Comparison of ENCODE assay signal across 8 mouse cellular contexts in the genomic region with DNA sequence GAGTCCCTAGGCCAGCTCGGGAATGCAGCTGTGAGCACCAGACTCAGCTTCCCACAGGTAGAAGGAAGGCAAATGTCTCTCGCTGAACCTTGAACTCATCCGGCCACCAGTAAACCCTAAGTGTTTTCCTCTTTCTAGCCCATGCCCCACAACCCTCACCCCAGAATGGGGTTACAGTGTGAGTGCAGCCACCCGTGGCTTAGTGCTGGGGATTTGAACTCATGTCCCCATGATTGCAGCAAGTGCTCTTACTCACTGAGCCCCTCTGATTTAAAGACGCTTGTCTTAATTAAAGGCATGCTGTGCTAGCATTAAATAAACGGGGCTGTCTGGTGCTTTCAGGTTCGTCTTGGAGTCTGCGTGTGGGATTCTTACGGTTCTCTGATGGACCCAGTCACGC. TPM values are rescaled to one million over a fixed set of nuclear protein-coding genes. Genes with fewer than 3 reads are reported as not detected.
A peak's percentile ranks its signal among the peaks of the same experiment; 100 is the strongest.
DNase-seq lines count a peak whose midpoint lies in the region; ATAC-seq and TF ChIP-seq lines count a peak whose summit lies in the region.

No protein-coding gene starts in this region.

- TF ChIP-seq CTCF in intestine, postnatal 0 days (IDR thresholded peaks at IDR 0.05; ENCODE audit: low read depth) = no peak

- ATAC-seq in liver, embryonic 11.5 days (replicated peaks; ENCODE audit: low FRiP score) = no peak
- no peak for ATAC-seq in intestine, postnatal 0 days
- ATAC-seq in neural tube, embryonic 12.5 days (ENCODE audit: low FRiP score, low read depth) = peak; percentile 6; the same call in 1 of the 2 replicates

- peaks cover 22% of the 10 kb centered on the region for H3K27me3 ChIP-seq in liver, embryonic 11.5 days (replicated peaks; ENCODE audit: control insufficient read depth, insufficient read depth, low read length)
- H3K27me3 ChIP-seq in forebrain, embryonic 10.5 days (ENCODE audit: poor library complexity, severe bottlenecking) = peaks cover 40% of the 10 kb centered on the region
- H3K27me3 ChIP-seq in intestine, postnatal 0 days (replicated peaks; ENCODE audit: control insufficient read depth, insufficient read depth, low read length) = no peaks in the 10 kb centered on the region
- H3K27me3 ChIP-seq in neural tube, embryonic 12.5 days (replicated peaks) = 0 out of 2 replicates have a peak, but pooled peaks cover 12% of the 10 kb centered on the region

- intact Hi-C loops in left cerebral cortex, postnatal 25 days (cut with DNase I) = loop anchor here (1.0 kb wide), 1 partner anchor 94 kb away; no protein-coding TSS in a partner anchor

- no peak overlapping the region; the same call in 1 of the 2 replicates for H3K9ac ChIP-seq in liver, embryonic 11.5 days (ENCODE audit: low read depth, low read length)
- H3K9ac ChIP-seq in intestine, postnatal 0 days (ENCODE audit: low read depth, low read length) = no peak overlapping the region
- H3K9ac ChIP-seq in neural tube, embryonic 12.5 days = no peak overlapping the region

- peak overlapping the region; percentile 62 for H3K4me2 ChIP-seq in liver, embryonic 11.5 days
- H3K4me2 ChIP-seq in intestine, postnatal 0 days (replicated peaks; ENCODE audit: low read depth) = peak overlapping the region; percentile 57
- peak overlapping the region; percentile 46 for H3K4me2 ChIP-seq in neural tube, embryonic 12.5 days (replicated peaks)

- no peak overlapping the region for H3K4me3 ChIP-seq in liver, embryonic 11.5 days (ENCODE audit: low read depth, low read length)
- peak overlapping the region; percentile 43 for H3K4me3 ChIP-seq in forebrain, embryonic 10.5 days
- H3K4me3 ChIP-seq in intestine, postnatal 0 days (ENCODE audit: low read depth, low read length) = no peak overlapping the region
- no peak overlapping the region for H3K4me3 ChIP-seq in neural tube, embryonic 12.5 days

- H3K9me3 ChIP-seq in liver, embryonic 11.5 days (ENCODE audit: control insufficient read depth, low read length) = no peaks in the 10 kb centered on the region
- H3K9me3 ChIP-seq in forebrain, embryonic 10.5 days = no peaks in the 10 kb centered on the region
- H3K9me3 ChIP-seq in intestine, postnatal 0 days (ENCODE audit: control insufficient read depth) = no peaks in the 10 kb centered on the region
- H3K9me3 ChIP-seq in neural tube, embryonic 12.5 days = no peaks in the 10 kb centered on the region

- H3K36me3 ChIP-seq in liver, embryonic 11.5 days (ENCODE audit: control insufficient read depth, insufficient read depth, low read length) = no peaks in the 10 kb centered on the region
- no peaks in the 10 kb centered on the region for H3K36me3 ChIP-seq in forebrain, embryonic 10.5 days (replicated peaks)
- H3K36me3 ChIP-seq in intestine, postnatal 0 days (ENCODE audit: control insufficient read depth, insufficient read depth) = no peaks in the 10 kb centered on the region
- H3K36me3 ChIP-seq in neural tube, embryonic 12.5 days = no peaks in the 10 kb centered on the region

- no peak for DNase-seq in liver, embryonic 11.5 days (ENCODE audit: low spot score)
- DNase-seq in liver = no peak
- DNase-seq in forebrain, embryonic 10.5 days (ENCODE audit: extremely low spot score, low spot score) = peak; percentile 30
- DNase-seq in spleen, postnatal 14 days (ENCODE audit: low spot score in 2 of 2) = no peak
- DNase-seq in thymus, postnatal 14 days = no peak
- DNase-seq in left cerebral cortex, postnatal 25 days (ENCODE audit: low spot score in 2 of 2) = no peak

- H3K27ac ChIP-seq in liver, embryonic 11.5 days (ENCODE audit: low read depth, low read length) = no peak overlapping the region
- peak overlapping the region; percentile 94 for H3K27ac ChIP-seq in forebrain, embryonic 10.5 days
- H3K27ac ChIP-seq in intestine, postnatal 0 days (ENCODE audit: low read depth, low read length) = no peak overlapping the region
- H3K27ac ChIP-seq in neural tube, embryonic 12.5 days = peak overlapping the region; percentile 68; the same call in 1 of the 2 replicates

- WGBS in liver, embryonic 11.5 days = 22% methylated on average over 10 of the region's 10 CpGs
- 26% methylated on average over 10 of the region's 10 CpGs for WGBS in forebrain, embryonic 10.5 days
- 46% methylated on average over 10 of the region's 10 CpGs for WGBS in intestine, postnatal 0 days
- WGBS in neural tube, embryonic 12.5 days = 32% methylated on average over 10 of the region's 10 CpGs

- H3K4me1 ChIP-seq in liver, embryonic 11.5 days (replicated peaks; ENCODE audit: control insufficient read depth, insufficient read depth, low read length) = peaks cover 17% of the 10 kb centered on the region
- peaks cover 61% of the 10 kb centered on the region for H3K4me1 ChIP-seq in forebrain, embryonic 10.5 days
- H3K4me1 ChIP-seq in intestine, postnatal 0 days (replicated peaks; ENCODE audit: control insufficient read depth, insufficient read depth, low read length) = 0 out of 2 replicates have a peak, but pooled peaks cover 13% of the 10 kb centered on the region
- peaks cover 43% of the 10 kb centered on the region for H3K4me1 ChIP-seq in neural tube, embryonic 12.5 days

RNA-seq across cellular contexts. Expression of gene Tmc5, which starts 2.5 kb away (rescaled TPM):
- polyA plus RNA-seq in liver, embryonic 11.5 days (2014; fragmentation: Nextera tagmentation; extraction: Ambion mirVana) = not detected in 2 replicates
- polyA plus RNA-seq in forebrain, embryonic 10.5 days (2016; fragmentation: Nextera tagmentation; extraction: Ambion mirVana) = 0.05 and 0.11 TPM in 2 replicates
- polyA plus RNA-seq in intestine, postnatal 0 days (2015; fragmentation: Nextera tagmentation; extraction: Ambion mirVana) = 48.1 and 49.0 TPM in 2 replicates
- polyA plus RNA-seq in neural tube, embryonic 12.5 days (2016; fragmentation: Nextera tagmentation; extraction: Ambion mirVana) = 0.10 and 0.25 TPM in 2 replicates
- under 1 TPM; 0.27 to 0.37 TPM for total RNA-seq in left cerebral cortex, postnatal 25 days (2021)

RNA-seq across cellular contexts. Expression of gene Tmc7, which starts 10.1 kb away (rescaled TPM):
- 0.89 and 1.3 TPM in 2 replicates for polyA plus RNA-seq in liver, embryonic 11.5 days (2014; fragmentation: Nextera tagmentation; extraction: Ambion mirVana)
- 6.6 and 7.1 TPM in 2 replicates for polyA plus RNA-seq in forebrain, embryonic 10.5 days (2016; fragmentation: Nextera tagmentation; extraction: Ambion mirVana)
- polyA plus RNA-seq in intestine, postnatal 0 days (2015; fragmentation: Nextera tagmentation; extraction: Ambion mirVana) = 1.4 and 1.5 TPM in 2 replicates
- polyA plus RNA-seq in neural tube, embryonic 12.5 days (2016; fragmentation: Nextera tagmentation; extraction: Ambion mirVana) = 8.4 and 9.4 TPM in 2 replicates
- 10 to 100 TPM; 13.3 to 21.4 TPM for total RNA-seq in left cerebral cortex, postnatal 25 days (2021)

Comparison
In these comparisons a context has a peak if more than half of its experiments do, and no peak if none do; other contexts are left out.
1. H3K27ac ChIP-seq: peak in forebrain, embryonic 10.5 days (single experiment) and neural tube, embryonic 12.5 days (single experiment); none in liver, embryonic 11.5 days (single experiment) and intestine, postnatal 0 days (single experiment).
2. RNA of gene Tmc5, which starts 2.5 kb away (polyA plus RNA-seq): 48.1 to 49.0 TPM in intestine, postnatal 0 days; 0.10 to 0.25 TPM in neural tube, embryonic 12.5 days, 0.05 to 0.11 TPM in forebrain, embryonic 10.5 days and not detected in liver, embryonic 11.5 days; every median in the first group is over 10 times any median in the second.
3. Peak in every context shown above with its lines, with median percentiles within 50 percentile points of each other: H3K4me2 ChIP-seq.